Comparison of ENCODE assay signal across 8 mouse cellular contexts in the genomic region with DNA sequence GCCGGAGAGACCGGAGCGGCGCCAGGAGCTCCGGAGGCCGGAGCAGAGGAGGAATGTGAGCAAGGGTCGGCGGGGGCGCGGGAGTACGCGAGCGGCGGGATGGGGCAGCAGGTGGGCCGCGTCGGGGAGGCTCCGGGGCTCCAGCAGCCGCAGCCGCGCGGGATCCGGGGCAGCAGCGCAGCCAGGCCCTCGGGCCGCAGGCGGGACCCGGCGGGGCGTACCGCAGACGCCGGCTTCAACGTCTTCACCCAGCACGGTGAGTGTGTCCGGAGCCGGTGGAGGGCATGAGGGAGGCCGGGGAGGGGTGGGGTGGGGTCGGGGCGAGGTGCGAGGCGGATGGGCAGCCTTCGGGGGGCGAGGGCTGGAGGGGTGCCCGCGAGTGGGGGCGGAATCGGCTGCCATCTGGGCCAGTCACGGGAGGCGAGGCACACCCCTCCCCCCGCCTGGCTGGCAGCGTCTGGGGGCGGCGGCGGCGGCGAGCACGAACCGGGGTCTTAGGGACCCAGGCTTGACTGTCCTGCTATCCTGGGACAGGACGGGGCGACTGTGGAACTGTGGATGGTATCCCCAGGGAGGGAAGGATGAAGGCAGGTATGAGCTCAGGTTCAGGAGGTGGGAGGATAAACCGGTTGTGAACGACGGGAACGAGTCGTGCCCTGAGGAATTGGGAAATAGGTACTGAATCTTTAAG. TPM values are rescaled to one million over a fixed set of nuclear protein-coding genes. Genes with fewer than 3 reads are reported as not detected.
DNase-seq lines count a peak whose midpoint lies in the region; ATAC-seq and TF ChIP-seq lines count a peak whose summit lies in the region.

No protein-coding gene starts in this region.

- no peak for TF ChIP-seq CTCF in left cerebral cortex, adult 2 months (IDR thresholded peaks at IDR 0.05)

- no peaks in the 10 kb centered on the region for H3K36me3 ChIP-seq in hindbrain, embryonic 15.5 days
- H3K36me3 ChIP-seq in macrophage (ENCODE audit: inconsistent target), result no peaks in the 10 kb centered on the region

- peaks cover 49% of the 10 kb centered on the region for H3K79me2 ChIP-seq in macrophage (ENCODE audit: inconsistent target)

- ATAC-seq in hindbrain, embryonic 15.5 days (ENCODE audit: low FRiP score, low read depth), result peak; percentile 46

- peak overlapping the region; percentile 98 for H3K4me3 ChIP-seq in hindbrain, embryonic 15.5 days
- H3K4me3 ChIP-seq in left cerebral cortex, adult 2 months, result peak overlapping the region; percentile 59
- H3K4me3 ChIP-seq in macrophage (ENCODE audit: inconsistent target), result peak overlapping the region; percentile 55

- no peaks in the 10 kb centered on the region for H3K9me3 ChIP-seq in hindbrain, embryonic 15.5 days

- H3K27me3 ChIP-seq in hindbrain, embryonic 15.5 days, result no peaks in the 10 kb centered on the region

- intact Hi-C loops in left cerebral cortex, adult 2 months (cut with DNase I), result loop anchor here (1.0 to 5.0 kb wide), 5 partner anchors 20 to 163 kb away; no protein-coding TSS in a partner anchor

- H3K4me1 ChIP-seq in hindbrain, embryonic 15.5 days (replicated peaks), result peaks cover 23% of the 10 kb centered on the region

- H3K9ac ChIP-seq in hindbrain, embryonic 15.5 days, result peak overlapping the region; percentile 99

- H3K4me2 ChIP-seq in hindbrain, embryonic 15.5 days, result peak overlapping the region; percentile 82

- H3K27ac ChIP-seq in hindbrain, embryonic 15.5 days (replicated peaks), result peak overlapping the region; percentile 97
- H3K27ac ChIP-seq in left cerebral cortex, adult 2 months, result peak overlapping the region; percentile 98
- no peak overlapping the region for H3K27ac ChIP-seq in macrophage

- DNase-seq in R1 (ENCODE audit: low read depth, low spot score), result peak; percentile 52
- peak; percentile 93 to 94 for DNase-seq in cerebellum, postnatal 10 days
- DNase-seq in frontal cortex, postnatal 14 days (ENCODE audit: low spot score in 2 of 2), result peak; percentile 38 to 58
- peak; percentile 64 to 65 for DNase-seq in left cerebral cortex, adult 2 months (ENCODE audit: extremely low spot score in 1 of 2, low spot score in 2 of 2)
- DNase-seq in right cerebral cortex, postnatal 14 days, result peak; percentile 79
- DNase-seq in yolk sac, embryonic 10.5 days (ENCODE audit: low spot score), result peak; percentile 50

- WGBS in hindbrain, embryonic 15.5 days, result under 1% methylated on average over 56 of the region's 66 CpGs
- 1% methylated on average over 63 of the region's 66 CpGs for WGBS in macrophage (ENCODE audit: missing documents)

RNA-seq across cellular contexts. Expression of gene Abl2, which starts 0.5 kb away (rescaled TPM):
- polyA plus RNA-seq in hindbrain, embryonic 15.5 days (2015; fragmentation: Nextera tagmentation; extraction: Ambion mirVana), result 5.7 and 5.8 TPM in 2 replicates
- total RNA-seq in left cerebral cortex, adult 2 months (2021), result 10 to 100 TPM; 63.5 to 73.9 TPM
- 100 to 1,000 TPM in 5 of 26 experiments, 10 to 100 TPM in 21; 30.1 to 173 (median 71.8) TPM for total RNA-seq in macrophage (2018; cell fraction: chromatin; rRNA removed)
- 10 to 100 TPM; 13.9 to 57.3 (median 23.5) TPM for total RNA-seq in macrophage (2018; cell fraction: cytosol; rRNA removed)
- total RNA-seq in macrophage (2018; cell fraction: nucleus; rRNA removed), result 100 to 1,000 TPM in 2 of 26 experiments, 10 to 100 TPM in 24; 25.2 to 194 (median 52.4) TPM
- polyA plus RNA-seq in macrophage (2018), result 11.1 to 17.5 TPM (median 16.3 TPM) in 3 replicates

RNA-seq across cellular contexts. Expression of gene Gm10031, which starts 35.3 kb away (rescaled TPM):
- 0.44 and 0.84 TPM in 2 replicates for polyA plus RNA-seq in hindbrain, embryonic 15.5 days (2015; fragmentation: Nextera tagmentation; extraction: Ambion mirVana)
- total RNA-seq in left cerebral cortex, adult 2 months (2021), result 10 to 100 TPM; 43.3 to 44.5 TPM
- 1 to 10 TPM; 1.8 to 8.4 (median 4.8) TPM for total RNA-seq in macrophage (2018; cell fraction: chromatin; rRNA removed)
- 1 to 10 TPM; 2.1 to 5.1 (median 3.7) TPM for total RNA-seq in macrophage (2018; cell fraction: cytosol; rRNA removed)
- 10 to 100 TPM in 1 of 26 experiments, 1 to 10 TPM in 25; 1.0 to 12.0 (median 3.2) TPM for total RNA-seq in macrophage (2018; cell fraction: nucleus; rRNA removed)
- polyA plus RNA-seq in macrophage (2018), result 1.9 to 4.4 TPM (median 3.8 TPM) in 3 replicates
